Mouse (Mus musculus) thymus, adult 2 months (tissue): ENCODE measurements at regions not wholly inside any gene's neighbourhood (a gene's known extent, or its start where the extent isn't known, plus 50 kb on each side); places are given as distances from the start of the nearest gene placed in this dataset.

Source experiments
- DNase-seq: peaks from one replicate; pipeline ENCODE4 v3.0.0; 2021
- H3K27ac ChIP-seq: fragments of 200-500 bp; 2 replicates; pipeline ENCODE4 v1.5.1; 2012; ENCODE audit warnings: low read length, control low read depth; ENCODE audit not compliant: control insufficient read depth, insufficient read depth
- H3K27me3 ChIP-seq: fragments of 200-500 bp; 2 replicates; pipeline ENCODE4 v1.6.1; 2012; ENCODE audit warnings: mild to moderate bottlenecking, low read length, moderate library complexity, mixed read lengths; ENCODE audit not compliant: control insufficient read depth, insufficient read depth
- H3K36me3 ChIP-seq: fragments of 200-500 bp; 2 replicates; pipeline ENCODE4 v1.6.1; 2012; ENCODE audit warnings: mild to moderate bottlenecking, low read length, moderate library complexity; ENCODE audit not compliant: control insufficient read depth, insufficient read depth
- H3K4me1 ChIP-seq: fragments of 200-500 bp; replicated peaks from 2 replicates; pipeline ENCODE4 v1.6.1; 2012; ENCODE audit warnings: low read length; ENCODE audit not compliant: control insufficient read depth, insufficient read depth
- H3K4me3 ChIP-seq: fragments of 200-500 bp; 2 replicates; pipeline ENCODE4 v1.5.1; 2012; ENCODE audit warnings: mild to moderate bottlenecking, low read length, control low read depth, moderate library complexity; ENCODE audit not compliant: control insufficient read depth, insufficient read depth
- CTCF ChIP-seq: fragments of 200-500 bp; IDR thresholded peaks from 2 replicates; pipeline ENCODE4 v1.5.1; 2012; ENCODE audit warnings: mild to moderate bottlenecking, control low read depth, low read length, moderate library complexity, borderline replicate concordance; ENCODE audit not compliant: control insufficient read depth, poor library complexity, insufficient read depth; ENCODE audit errors: extremely low read depth
- POLR2A ChIP-seq: fragments of 200-500 bp; IDR thresholded peaks from 2 replicates; pipeline ENCODE4 v1.6.1; 2012; ENCODE audit warnings: mild to moderate bottlenecking, low read length, control low read depth, moderate library complexity; ENCODE audit not compliant: control insufficient read depth, poor library complexity, insufficient read depth; ENCODE audit errors: extremely low read depth
- WGBS: fragments of 180-500 bp; shearing (Covaris S2); methylation state at CpG from one replicate; pipeline ENCODE4 v1.1.7; 2018; 5-methylcytosine and 5-hydroxymethylcytosine counted together

- TF ChIP-seq CTCF (no peak), POLR2A (no peak)
- no peak for DNase-seq
- H3K4me3 ChIP-seq, result no peak overlapping the region
- H3K27me3 ChIP-seq, result no peaks in the 10 kb centered on the region
- H3K36me3 ChIP-seq, result no peaks in the 10 kb centered on the region
- no peak overlapping the region for H3K27ac ChIP-seq
- no peaks in the 10 kb centered on the region for H3K4me1 ChIP-seq
Measured at GRCm38 (mm10) chr8:115833391-115833790, 125.8 kb upstream of the Maf start.

DNA sequence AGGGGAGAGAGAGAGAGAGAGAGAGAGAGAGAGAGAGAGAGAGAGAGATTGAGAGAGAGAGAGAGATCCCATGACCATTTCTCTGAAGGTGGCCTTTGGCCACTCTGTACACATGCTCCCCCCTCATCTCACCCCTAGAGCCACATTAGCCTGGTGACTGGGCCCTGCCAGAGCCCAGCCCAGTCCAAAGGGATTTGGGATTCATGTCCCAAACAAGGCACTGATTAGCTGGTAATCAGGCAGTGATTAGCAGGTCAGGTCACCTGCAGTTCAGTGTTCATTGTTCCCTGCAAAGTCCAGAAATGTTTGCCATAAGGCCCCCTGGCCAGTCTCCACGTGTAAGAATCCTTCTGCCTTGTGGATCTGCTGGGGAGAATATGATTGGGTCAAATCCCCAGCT lies 124.1 kb upstream of the Maf start:
- no peak for DNase-seq
- WGBS, result 65% methylated on average over 1 of the region's 1 CpGs
- no peaks in the 10 kb centered on the region for H3K4me1 ChIP-seq
- TF ChIP-seq CTCF (no peak), POLR2A (no peak)
- H3K36me3 ChIP-seq, result no peaks in the 10 kb centered on the region
- no peak overlapping the region for H3K27ac ChIP-seq
- H3K4me3 ChIP-seq, result no peak overlapping the region
- H3K27me3 ChIP-seq, result no peaks in the 10 kb centered on the region

DNA sequence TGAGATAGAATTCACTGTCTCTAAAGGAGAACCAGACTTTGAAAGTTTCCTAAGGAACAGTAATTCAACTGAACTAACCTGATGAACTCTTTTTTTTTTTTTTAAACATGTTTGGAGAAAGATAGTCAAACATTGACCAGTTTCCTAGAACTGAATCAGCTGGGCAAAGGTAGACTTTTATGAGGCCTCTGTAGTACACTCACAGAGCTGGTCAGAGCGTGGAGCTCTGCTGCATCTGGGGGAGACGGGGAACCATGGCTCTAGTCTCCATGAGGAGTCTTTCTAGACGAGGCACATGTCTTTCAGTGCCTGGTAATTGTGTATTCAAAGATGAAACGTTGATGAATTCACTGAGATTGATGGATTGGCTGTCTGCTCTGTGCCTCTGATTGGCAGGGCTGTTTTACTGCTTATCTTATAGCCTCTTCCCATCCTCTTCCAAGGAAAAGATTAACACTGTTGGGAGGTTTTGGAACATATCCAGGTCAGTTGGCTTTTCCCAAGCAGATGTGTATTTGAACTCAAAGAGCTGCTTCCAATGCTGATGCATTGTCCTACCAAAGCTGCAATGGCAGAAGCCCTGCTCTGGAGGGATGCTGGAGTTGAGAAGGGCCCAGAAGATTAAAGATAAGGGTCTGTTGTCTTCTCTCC lies 122.5 kb upstream of the Maf start:
- WGBS, result 93% methylated on average over 4 of the region's 4 CpGs
- TF ChIP-seq CTCF, result no peak
- TF ChIP-seq POLR2A, result no peak
- Histone ChIP-seq H3K36me3 (no peaks in the 10 kb centered on the region), H3K4me3 (no peak overlapping the region), H3K27ac (no peak overlapping the region), H3K27me3 (no peaks in the 10 kb centered on the region), H3K4me1 (no peaks in the 10 kb centered on the region)
- DNase-seq, result no peak

DNA sequence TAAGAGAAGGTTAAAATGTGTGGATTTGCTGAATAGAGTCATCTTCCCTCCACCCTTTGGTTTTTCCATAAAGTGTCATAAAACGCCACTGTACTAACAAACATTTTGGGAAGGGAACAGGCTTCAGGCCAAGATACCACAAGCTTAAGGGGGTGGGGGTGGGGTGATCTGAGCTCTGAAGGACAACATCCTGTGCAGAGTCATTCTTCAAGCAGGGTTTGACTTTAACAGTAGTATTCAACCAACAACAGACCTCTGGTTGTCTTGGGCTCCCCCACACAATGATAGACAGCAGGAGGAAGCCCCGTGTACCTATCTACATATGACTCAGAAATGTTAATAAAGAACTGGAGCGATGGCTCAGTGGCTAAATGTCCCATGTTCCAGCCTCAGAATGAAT lies 118.9 kb upstream of the Maf start:
- 43% methylated on average over 3 of the region's 3 CpGs for WGBS
- H3K27me3 ChIP-seq, result no peaks in the 10 kb centered on the region
- H3K4me1 ChIP-seq, result no peaks in the 10 kb centered on the region
- no peaks in the 10 kb centered on the region for H3K36me3 ChIP-seq
- DNase-seq, result no peak
- no peak for TF ChIP-seq POLR2A
- TF ChIP-seq CTCF, result no peak
- no peak overlapping the region for H3K27ac ChIP-seq
- no peak overlapping the region for H3K4me3 ChIP-seq

DNA sequence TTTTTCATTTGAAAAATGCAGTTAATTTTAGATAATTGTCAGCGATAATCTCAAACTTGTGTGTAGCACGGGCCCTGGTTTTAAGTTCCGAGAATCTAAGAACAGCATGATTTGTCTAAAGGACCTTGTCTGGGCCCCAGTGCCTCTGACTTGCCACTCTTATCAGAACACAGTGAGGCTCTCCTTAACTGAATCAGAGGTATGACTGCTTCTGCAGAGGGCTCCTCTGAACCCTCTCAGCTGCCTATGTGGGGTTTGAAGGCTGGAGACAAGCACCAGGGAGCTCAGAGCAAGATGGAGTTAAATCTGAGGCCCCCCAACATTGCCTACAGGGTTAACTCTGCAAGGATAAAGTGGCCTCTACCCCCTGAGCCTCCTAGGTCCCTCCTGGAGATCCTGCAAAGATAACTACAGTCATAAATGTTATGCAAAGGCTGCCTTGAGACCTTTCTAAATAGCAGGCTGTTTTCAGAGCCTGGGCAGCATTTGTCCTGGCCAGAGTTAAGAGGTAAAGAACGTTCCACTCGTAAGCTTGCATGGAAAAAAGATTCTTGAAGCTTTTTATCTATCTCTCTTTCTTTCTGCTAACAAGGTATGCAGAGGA lies 118.4 kb upstream of the Maf start:
- no peak for DNase-seq
- no peak overlapping the region for H3K4me3 ChIP-seq
- WGBS, result 82% methylated on average over 5 of the region's 5 CpGs
- H3K36me3 ChIP-seq, result no peaks in the 10 kb centered on the region
- no peaks in the 10 kb centered on the region for H3K27me3 ChIP-seq
- no peak overlapping the region for H3K27ac ChIP-seq
- no peaks in the 10 kb centered on the region for H3K4me1 ChIP-seq
- no peak for TF ChIP-seq CTCF
- TF ChIP-seq POLR2A, result no peak

DNA sequence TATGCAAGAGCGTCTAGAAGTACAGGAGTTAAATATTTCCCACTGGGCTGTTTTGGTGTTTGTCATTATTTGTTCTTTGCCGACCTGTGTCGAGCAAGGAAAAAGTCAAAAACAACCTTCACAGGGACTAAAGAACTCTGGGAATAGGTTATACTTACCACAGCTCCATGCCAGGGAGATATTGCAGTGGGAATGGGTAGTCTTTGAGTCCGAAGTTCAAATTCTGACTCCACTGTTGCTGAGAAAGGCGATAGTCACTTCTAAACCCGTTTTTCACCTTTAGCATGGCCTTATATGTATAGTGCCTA lies 116.8 kb upstream of the Maf start:
- Histone ChIP-seq H3K27ac (no peak overlapping the region), H3K27me3 (no peaks in the 10 kb centered on the region), H3K36me3 (no peaks in the 10 kb centered on the region), H3K4me3 (no peak overlapping the region), H3K4me1 (no peaks in the 10 kb centered on the region)
- WGBS, result 92% methylated on average over 6 of the region's 6 CpGs
- DNase-seq, result no peak
- TF ChIP-seq CTCF (no peak), POLR2A (no peak)

GRCm38 (mm10) chr8:115823673-115824477 lies 116.3 kb upstream of the Maf start:
- TF ChIP-seq POLR2A (no peak), CTCF (no peak)
- H3K27ac ChIP-seq, result no peak overlapping the region

More at GRCm38 (mm10) chr8:115823673-115824477, 116.3 kb upstream of the Maf start:
- H3K4me3 ChIP-seq, result no peak overlapping the region
- DNase-seq, result no peak
- H3K36me3 ChIP-seq, result no peaks in the 10 kb centered on the region
- WGBS, result 76% methylated on average over 8 of the region's 8 CpGs
- H3K4me1 ChIP-seq, result no peaks in the 10 kb centered on the region
- no peaks in the 10 kb centered on the region for H3K27me3 ChIP-seq
